Mouse (Mus musculus) heart, adult 2 months (tissue): ENCODE data around the gene Plekhg6. TPM values are rescaled to one million over a fixed set of nuclear protein-coding genes. Genes with fewer than 3 reads are reported as not detected.

Experiments used
- DNase-seq, 2 experiments: peaks; one replicate each; pipeline ENCODE4 v3.0.0; 2021
- H3K27ac ChIP-seq: fragments of 200-600 bp; 2 replicates; pipeline ENCODE4 v1.8.1; 2022
- H3K27me3 ChIP-seq: fragments of 200-500 bp; 2 replicates; pipeline ENCODE4 v1.6.1; 2012; ENCODE audit warnings: mild to moderate bottlenecking, low read length, inconsistent platforms, mixed read lengths; ENCODE audit not compliant: control insufficient read depth, insufficient read depth
- H3K36me3 ChIP-seq: fragments of 200-500 bp; 2 replicates; pipeline ENCODE4 v1.6.1; 2012; ENCODE audit warnings: low read length, inconsistent platforms; ENCODE audit not compliant: control insufficient read depth, insufficient read depth
- H3K4me1 ChIP-seq: fragments of 200-500 bp; 2 replicates; pipeline ENCODE4 v1.6.1; 2011; ENCODE audit warnings: low read length; ENCODE audit not compliant: control insufficient read depth, insufficient read depth
- H3K4me3 ChIP-seq: fragments of 200-600 bp; 2 replicates; pipeline ENCODE4 v1.8.1; 2022
- H3K79me2 ChIP-seq: fragments of 200-500 bp; replicated peaks from 2 replicates; pipeline ENCODE4 v1.6.1; 2012; ENCODE audit warnings: mild to moderate bottlenecking, inconsistent platforms, low read length, moderate library complexity, mixed read lengths; ENCODE audit not compliant: control insufficient read depth, insufficient read depth
- H3K9ac ChIP-seq: fragments of 200-500 bp; 2 replicates; pipeline ENCODE4 v1.6.1; 2012; ENCODE audit warnings: low read depth, mild to moderate bottlenecking, control low read depth, inconsistent platforms, low read length, mixed read lengths
- CTCF ChIP-seq: fragments of 200-600 bp; IDR thresholded peaks from 2 replicates; pipeline ENCODE4 v1.8.1; 2022; ENCODE audit warnings: antibody characterized with exemption, mild to moderate bottlenecking, moderate library complexity
- EP300 ChIP-seq: fragments of 200-500 bp; IDR thresholded peaks from 2 replicates; pipeline ENCODE4 v1.6.1; 2011; ENCODE audit warnings: low read depth, low read length, control low read depth; ENCODE audit not compliant: insufficient read depth
- POLR2A ChIP-seq: fragments of 200-500 bp; IDR thresholded peaks from 2 replicates; pipeline ENCODE4 v1.6.1; 2011; ENCODE audit warnings: mild to moderate bottlenecking, low read depth, low read length, control low read depth; ENCODE audit not compliant: insufficient read depth
- WGBS: fragments of 180-500 bp; shearing (Covaris S2); methylation state at CpG from one replicate; pipeline ENCODE4 v1.1.7; 2018; 5-methylcytosine and 5-hydroxymethylcytosine counted together
- intact Hi-C: fragments of 180-260 bp; cut with DNase I; formaldehyde crosslinking; loops from one replicate; pipeline ENCODE4 v1.15.1; 2025
- polyA plus RNA-seq: library from polyadenylated mRNA; depleted of rRNA; stranded (reverse); fragments of >200 nt; gene quantifications from 2 replicates; pipeline ENCODE4 v1.2.3, GENCODE M21; 2012
- total RNA-seq, 2 experiments: library from RNA; stranded (reverse); gene quantifications; 2 replicates each; pipeline ENCODE4 v1.2.3; 2021

The Plekhg6 gene
- total and polyA plus RNA-seq, 3 experiments, result 0.08 to 0.14 TPM; not detected in 1

DNA sequence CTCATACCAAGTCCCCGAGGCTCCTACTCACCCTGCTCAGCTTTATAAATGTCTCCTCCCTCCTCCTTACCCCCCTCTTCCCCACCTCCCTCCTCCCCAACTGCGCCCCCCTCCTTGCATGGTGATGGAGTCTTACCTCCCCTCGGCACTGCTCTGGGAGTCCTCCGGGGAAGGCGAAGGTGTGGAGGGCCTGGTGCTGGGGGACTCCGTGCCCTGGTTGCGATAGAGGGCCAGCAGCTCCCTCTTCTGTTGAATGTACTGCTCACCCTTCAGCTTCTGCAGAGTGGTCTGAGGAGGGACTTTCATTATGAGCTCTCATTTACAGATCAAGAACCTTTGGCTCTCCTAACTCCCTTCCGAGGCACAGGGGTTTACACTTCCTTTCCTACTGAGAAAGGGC is 16.1 kb downstream of the Plekhg6 start:
- intact Hi-C loops, result loop anchor here (1.0 to 5.0 kb wide), 2 partner anchors 36 to 147 kb away; partner anchors contain the start of gene Vamp1
- Histone ChIP-seq H3K36me3 (no peaks in the 10 kb centered on the region), H3K27me3 (no peaks in the 10 kb centered on the region), H3K4me3 (no peak overlapping the region), H3K4me1 (no peaks in the 10 kb centered on the region), H3K27ac (no peak overlapping the region), H3K79me2 (no peaks in the 10 kb centered on the region), H3K9ac (0 out of 2 replicates have a peak overlapping the region, but pooled peaks have one; percentile 14)
- 12% methylated on average over 8 of the region's 8 CpGs for WGBS
- TF ChIP-seq POLR2A (no peak), EP300 (no peak), CTCF (peak; percentile 67)
- DNase-seq, result peak in 1 of 2 experiments; percentile 39

DNA sequence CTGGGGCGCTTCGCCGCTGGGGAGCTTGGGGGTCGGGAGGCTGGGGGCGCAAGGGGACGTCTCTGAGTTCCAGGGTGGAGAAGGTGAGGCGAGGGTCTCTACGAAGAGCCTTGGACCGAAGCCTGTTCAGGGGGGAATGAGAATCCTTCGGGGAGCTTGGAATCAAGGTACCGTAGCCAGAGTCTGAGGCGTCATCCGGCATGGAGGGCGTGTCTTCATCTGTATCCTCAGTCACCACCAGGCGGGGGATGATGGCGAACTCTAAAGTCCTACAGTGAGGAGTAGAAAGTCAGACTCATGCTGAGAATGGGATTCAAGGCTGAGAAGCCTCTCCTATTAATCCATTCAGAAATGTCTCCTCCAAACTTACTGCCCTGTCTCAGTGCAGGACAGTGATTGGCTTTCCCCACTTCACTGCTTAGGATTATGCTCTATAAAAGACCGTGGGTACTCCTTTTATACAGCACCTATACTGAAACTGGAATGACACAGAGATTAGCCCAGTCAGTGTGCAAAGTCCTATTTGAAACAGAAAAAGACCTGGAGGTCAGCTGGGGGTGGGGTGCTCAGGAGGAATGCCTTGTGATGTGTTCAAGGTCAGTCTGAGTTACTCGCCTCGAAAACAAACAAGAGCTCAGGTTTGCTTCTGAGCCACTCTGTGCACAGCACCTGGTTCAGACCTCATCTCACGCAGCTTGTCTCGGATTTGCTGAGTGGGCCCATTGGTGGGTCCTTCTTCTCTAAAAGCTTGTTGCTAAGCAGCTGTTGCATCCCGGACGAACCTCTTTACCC is 16.9 kb downstream of the Plekhg6 start:
- TF ChIP-seq CTCF (peak; percentile 45), EP300 (no peak)
- intact Hi-C loops, result loop anchor here (1.0 to 5.0 kb wide), 2 partner anchors 35 to 146 kb away; partner anchors contain the start of gene Vamp1
- DNase-seq, result no peak
- no peaks in the 10 kb centered on the region for H3K27me3 ChIP-seq
- H3K4me3 ChIP-seq, result no peak overlapping the region
- whole genome bisulfite sequencing, result 37% methylated on average over 23 of the region's 23 CpGs
- H3K4me1 ChIP-seq, result no peaks in the 10 kb centered on the region
- H3K9ac ChIP-seq, result no peak overlapping the region
- no peaks in the 10 kb centered on the region for H3K79me2 ChIP-seq
- no peaks in the 10 kb centered on the region for H3K36me3 ChIP-seq
- H3K27ac ChIP-seq, result no peak overlapping the region

DNA sequence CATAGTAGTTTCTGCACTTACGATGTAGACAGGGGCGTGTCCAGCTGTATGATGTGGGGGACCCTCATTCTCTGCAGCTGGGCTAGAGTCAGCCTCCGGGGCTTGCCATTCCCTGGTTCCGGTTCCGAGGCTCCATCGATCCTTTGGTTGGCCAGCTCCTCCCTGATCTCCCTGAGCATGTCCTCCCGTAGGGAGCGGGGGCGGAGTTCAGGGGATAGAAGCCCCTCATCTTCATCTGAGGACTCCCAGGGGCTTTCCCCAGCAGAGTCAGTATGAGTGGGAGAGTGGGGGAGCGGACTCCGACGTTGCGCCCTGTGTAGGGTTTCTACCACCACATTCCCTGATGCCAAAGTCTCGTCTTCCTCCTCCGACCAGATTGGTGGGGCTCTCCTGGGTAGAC is 17.6 kb downstream of the Plekhg6 start:
- H3K4me3 ChIP-seq, result no peak overlapping the region
- H3K36me3 ChIP-seq, result no peaks in the 10 kb centered on the region
- no peaks in the 10 kb centered on the region for H3K27me3 ChIP-seq
- TF ChIP-seq EP300 (no peak), POLR2A (no peak), CTCF (no peak)
- DNase-seq, result no peak
- no peak overlapping the region for H3K27ac ChIP-seq
- intact Hi-C loops, result loop anchor here (5.0 kb wide), 1 partner anchor 146 kb away; the partner anchor contains the start of gene Vamp1
- H3K79me2 ChIP-seq, result no peaks in the 10 kb centered on the region
- no peak overlapping the region for H3K9ac ChIP-seq
- WGBS, result 56% methylated on average over 15 of the region's 15 CpGs
- H3K4me1 ChIP-seq, result no peaks in the 10 kb centered on the region

DNA sequence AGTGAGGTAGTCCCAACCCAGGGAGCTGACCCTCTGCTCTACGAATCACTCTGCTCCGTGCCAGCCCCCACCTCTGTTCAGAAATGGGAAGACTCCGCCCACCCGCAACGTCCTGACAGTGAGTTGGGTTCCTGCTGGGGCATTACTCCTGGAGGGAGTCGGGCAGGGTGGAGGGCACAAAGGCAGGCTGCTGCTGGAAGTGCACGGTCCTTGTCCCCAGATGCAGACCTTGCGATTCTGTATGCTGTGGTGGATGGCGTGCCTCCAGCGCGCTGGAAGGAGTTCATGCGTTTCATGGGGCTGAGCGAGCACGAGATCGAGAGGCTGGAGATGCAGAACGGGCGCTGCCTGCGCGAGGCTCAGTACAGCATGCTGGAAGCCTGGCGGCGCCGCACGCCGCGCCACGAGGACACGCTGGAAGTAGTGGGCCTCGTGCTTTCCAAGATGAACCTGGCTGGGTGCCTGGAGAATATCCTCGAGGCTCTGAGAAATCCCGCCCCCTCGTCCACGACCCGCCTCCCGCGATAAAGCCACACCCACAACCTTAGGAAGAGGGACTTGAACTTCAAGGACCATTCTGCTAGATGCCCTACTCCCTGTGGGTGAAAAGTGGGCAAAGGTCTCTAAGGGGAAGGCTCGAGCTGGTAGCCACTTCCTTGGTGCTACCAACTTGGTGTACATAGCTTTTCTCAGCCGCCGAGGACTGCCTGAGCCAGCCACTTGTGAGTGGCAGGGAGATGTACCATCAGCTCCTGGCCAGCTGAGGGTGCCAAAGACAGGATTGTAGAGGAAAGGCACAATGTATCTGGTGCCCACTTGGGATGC is 18.9 kb downstream of the Plekhg6 start:
- 0 out of 2 replicates have a peak, but pooled peaks cover under 1% of the 10 kb centered on the region for H3K4me1 ChIP-seq
- H3K79me2 ChIP-seq, result no peaks in the 10 kb centered on the region
- WGBS, result 53% methylated on average over 38 of the region's 38 CpGs
- no peak for DNase-seq
- H3K9ac ChIP-seq, result no peak overlapping the region
- intact Hi-C loops, result loop anchor here (5.0 kb wide), 1 partner anchor 144 kb away; the partner anchor contains the start of gene Vamp1
- no peak overlapping the region for H3K27ac ChIP-seq
- TF ChIP-seq CTCF, result peak; percentile 44
- no peak for TF ChIP-seq POLR2A
- no peaks in the 10 kb centered on the region for H3K27me3 ChIP-seq
- H3K4me3 ChIP-seq, result no peak overlapping the region
- no peaks in the 10 kb centered on the region for H3K36me3 ChIP-seq

DNA sequence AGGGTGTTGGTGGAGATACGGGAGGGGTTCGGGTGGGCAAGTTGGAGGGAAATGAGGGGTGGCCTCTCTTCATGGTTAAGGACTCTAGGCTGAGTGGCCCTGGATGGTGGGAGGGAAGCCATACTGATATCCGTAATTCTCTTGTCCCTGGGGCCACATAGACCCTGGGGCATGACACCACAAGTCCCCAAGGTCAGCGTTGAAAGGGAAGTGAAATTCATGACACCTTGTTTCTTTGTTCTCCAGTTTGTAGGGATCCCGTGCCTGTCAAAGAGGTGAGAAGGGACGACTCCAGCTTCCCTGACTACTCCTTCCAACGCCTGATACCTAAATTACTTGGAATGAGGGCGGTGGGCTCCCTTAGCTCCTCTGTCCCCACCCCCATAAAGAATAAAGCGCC is 19.7 kb downstream of the Plekhg6 start:
- DNase-seq, result no peak
- 89% methylated on average over 9 of the region's 9 CpGs for WGBS
- intact Hi-C loops, result loop anchor here (5.0 kb wide), 1 partner anchor 144 kb away; the partner anchor contains the start of gene Vamp1
- TF ChIP-seq POLR2A (no peak), EP300 (no peak), CTCF (no peak)
- Histone ChIP-seq H3K4me1 (peaks cover 3% of the 10 kb centered on the region), H3K9ac (no peak overlapping the region), H3K79me2 (no peaks in the 10 kb centered on the region), H3K4me3 (no peak overlapping the region), H3K27me3 (no peaks in the 10 kb centered on the region), H3K36me3 (no peaks in the 10 kb centered on the region), H3K27ac (no peak overlapping the region)
